In genomic region chr5:116293501-116293900, GRCm38 (mm10) we compare ENCODE assay signal across 21 mouse cellular contexts. TPM values are rescaled to one million over a fixed set of nuclear protein-coding genes. Genes with fewer than 3 reads are reported as not detected.
"Had no signal": no experiment of that assay in that cellular context is flagged by ENCODE, and none has a peak within 500 bp of the region (broad histone marks: within the 10 kb centered on the region; RNA-seq: fewer than 3 reads in every experiment).

No protein-coding gene starts in this region.

- H3K36me3 ChIP-seq: kidney, embryonic 15.5 days; liver, embryonic 13.5 days; neural tube, embryonic 12.5 days; neural tube, embryonic 15.5 days had no signal

- H3K9me3 ChIP-seq: kidney, embryonic 15.5 days; liver, embryonic 13.5 days; neural tube, embryonic 15.5 days had no signal

- H3K27me3 ChIP-seq: liver, embryonic 13.5 days; neural tube, embryonic 12.5 days; neural tube, embryonic 15.5 days had no signal

- H3K27ac ChIP-seq: kidney, embryonic 15.5 days; left cerebral cortex, adult 2 months; liver, embryonic 13.5 days; neural tube, embryonic 12.5 days; neural tube, embryonic 15.5 days had no signal

- H3K4me1 ChIP-seq: liver, embryonic 13.5 days had no signal

- H3K4me2 ChIP-seq: kidney, embryonic 15.5 days; liver, embryonic 13.5 days; midbrain, embryonic 11.5 days; neural tube, embryonic 12.5 days; neural tube, embryonic 15.5 days had no signal

- H3K9ac ChIP-seq: kidney, embryonic 15.5 days; liver, embryonic 13.5 days; neural tube, embryonic 12.5 days; neural tube, embryonic 15.5 days had no signal

- DNase-seq: kidney, adult 8-10 months; kidney, postnatal 10 days; kidney, postnatal 36 days; liver, embryonic 13.5 days; lung, adult 2 months; lung, postnatal 14 days; lung, postnatal 4 days; midbrain, embryonic 14.5 days; thymus, adult 2 months; thymus, postnatal 14 days; thymus, postnatal 4 days had no signal

- H3K4me3 ChIP-seq: kidney, embryonic 15.5 days; left cerebral cortex, adult 2 months; liver, embryonic 13.5 days; neural tube, embryonic 12.5 days; neural tube, embryonic 15.5 days had no signal

RNA-seq across cellular contexts. Expression of gene Ccdc60, which starts 4.7 kb away (rescaled TPM):
- total RNA-seq: liver, adult 2 months; megakaryocyte progenitor cell, adult 5-6 weeks; megakaryocyte-erythroid progenitor cell, adult 5-6 weeks had no signal
- polyA plus RNA-seq: liver, adult 2 months; liver, embryonic 16.5 days; spleen, adult 2 months had no signal
